Mouse (Mus musculus) liver, embryonic 13.5 days (tissue): ENCODE data around the gene Fam222a. TPM values are rescaled to one million over a fixed set of nuclear protein-coding genes. Genes with fewer than 3 reads are reported as not detected.

Experiments used
- ATAC-seq: fragments of 200-750 bp; cut with Nextera tagmentation; 2 replicates; pipeline ENCODE4 v1.8.0; 2017; ENCODE audit warnings: low read depth, mild to moderate bottlenecking, moderate number of reproducible peaks, moderate library complexity
- DNase-seq: peaks from one replicate; pipeline ENCODE4 v3.0.0; 2022
- H3K27ac ChIP-seq: fragments of 300-500 bp; sonication (generic); 2 replicates; pipeline ENCODE4 v1.5.1; 2015; ENCODE audit warnings: moderate library complexity, mild to moderate bottlenecking, inconsistent platforms
- H3K27me3 ChIP-seq: fragments of 300-500 bp; sonication (generic); 2 replicates; pipeline ENCODE4 v1.6.1; 2015; ENCODE audit warnings: mild to moderate bottlenecking, inconsistent platforms
- H3K36me3 ChIP-seq: fragments of 300-500 bp; sonication (generic); 2 replicates; pipeline ENCODE4 v1.6.1; 2015; ENCODE audit warnings: mild to moderate bottlenecking, inconsistent platforms
- H3K4me1 ChIP-seq: fragments of 300-500 bp; sonication (generic); replicated peaks from 2 replicates; pipeline ENCODE4 v1.6.1; 2015; ENCODE audit warnings: inconsistent platforms
- H3K4me2 ChIP-seq: fragments of 300-500 bp; sonication (generic); 2 replicates; pipeline ENCODE4 v1.6.1; 2015; ENCODE audit warnings: inconsistent platforms, mild to moderate bottlenecking, moderate library complexity
- H3K4me3 ChIP-seq: fragments of 300-500 bp; sonication (generic); replicated peaks from 2 replicates; pipeline ENCODE4 v1.5.1; 2015; ENCODE audit warnings: mild to moderate bottlenecking, inconsistent platforms
- H3K9ac ChIP-seq: fragments of 300-500 bp; sonication (generic); 2 replicates; pipeline ENCODE4 v1.6.1; 2015; ENCODE audit warnings: mild to moderate bottlenecking, inconsistent platforms
- H3K9me3 ChIP-seq: fragments of 300-500 bp; sonication (generic); replicated peaks from 2 replicates; pipeline ENCODE4 v1.6.1; 2016; ENCODE audit warnings: inconsistent platforms
- WGBS: fragments of 180-500 bp; shearing (Covaris S2); methylation state at CpG from one replicate; pipeline ENCODE4 v1.1.7; 2015; ENCODE audit not compliant: insufficient replicate concordance; 5-methylcytosine and 5-hydroxymethylcytosine counted together
- polyA plus RNA-seq: library from polyadenylated mRNA; unstranded; fragments of >200 nt; fragmentation: Nextera tagmentation; extraction: Ambion mirVana; gene quantifications from 2 replicates; pipeline ENCODE4 v1.2.1, GENCODE M21; 2015

Fam222a gene
- polyA plus RNA-seq, 1 experiment from 2014 or later: 0.58 TPM

GRCm38 (mm10) chr5:114640809-114641208, 73.0 kb downstream of the Fam222a start:
- no peak overlapping the region for H3K4me2 ChIP-seq
- no peak overlapping the region for H3K27ac ChIP-seq
- no peaks in the 10 kb centered on the region for H3K9me3 ChIP-seq
- peaks cover 21% of the 10 kb centered on the region for H3K27me3 ChIP-seq
- H3K4me3 ChIP-seq: no peak overlapping the region
- H3K9ac ChIP-seq: no peak overlapping the region
- ATAC-seq (no peak), DNase-seq (no peak)
- H3K36me3 ChIP-seq: no peaks in the 10 kb centered on the region
- H3K4me1 ChIP-seq: peaks cover 16% of the 10 kb centered on the region
- 65% methylated on average over 10 of the region's 10 CpGs for WGBS

- Histone ChIP-seq H3K4me2 (no peak overlapping the region), H3K4me1 (peaks cover 28% of the 10 kb centered on the region)
These were observed 77.1 kb downstream of the Fam222a start for GRCm38 (mm10) chr5:114644918-114645317.

GRCm38 (mm10) chr5:114645916-114646315, 78.1 kb downstream of the Fam222a start:
- H3K4me3 ChIP-seq: no peak overlapping the region
- peaks cover 9% of the 10 kb centered on the region; the same call in 1 of the 2 replicates for H3K27me3 ChIP-seq
- H3K4me2 ChIP-seq: no peak overlapping the region
- ATAC-seq (no peak), DNase-seq (no peak)
- no peaks in the 10 kb centered on the region for H3K36me3 ChIP-seq
- H3K27ac ChIP-seq: no peak overlapping the region
- H3K9me3 ChIP-seq: no peaks in the 10 kb centered on the region
- 71% methylated on average over 5 of the region's 5 CpGs for WGBS
- peaks cover 37% of the 10 kb centered on the region for H3K4me1 ChIP-seq
- H3K9ac ChIP-seq: no peak overlapping the region

More at GRCm38 (mm10) chr5:114644918-114645317, 77.1 kb downstream of the Fam222a start:
- Histone ChIP-seq H3K27ac (no peak overlapping the region), H3K27me3 (peaks cover 16% of the 10 kb centered on the region), H3K36me3 (no peaks in the 10 kb centered on the region), H3K9me3 (no peaks in the 10 kb centered on the region), H3K4me3 (no peak overlapping the region), H3K9ac (no peak overlapping the region)
- ATAC-seq: peak; percentile 41; the same call in 1 of the 2 replicates
- DNase-seq: no peak
- 9% methylated on average over 6 of the region's 6 CpGs for WGBS

- Histone ChIP-seq H3K9ac (peak overlapping the region; percentile 56), H3K4me1 (peaks cover 42% of the 10 kb centered on the region), H3K27ac (peak overlapping the region; percentile 12; the same call in 1 of the 2 replicates), H3K36me3 (no peaks in the 10 kb centered on the region), H3K4me3 (peak overlapping the region; percentile 40), H3K9me3 (no peaks in the 10 kb centered on the region), H3K4me2 (peak overlapping the region; percentile 67), H3K27me3 (0 out of 2 replicates have a peak, but pooled peaks cover 7% of the 10 kb centered on the region)
- 1% methylated on average over 27 of the region's 27 CpGs for WGBS
- ATAC-seq (peak; percentile 63), DNase-seq (peak; percentile 45)
These were observed 79.6 kb downstream of the Fam222a start for GRCm38 (mm10) chr5:114647211-114647974.

GRCm38 (mm10) chr5:114648728-114649311, 81.0 kb downstream of the Fam222a start:
- H3K9ac ChIP-seq: no peak overlapping the region
- H3K4me2 ChIP-seq: no peak overlapping the region
- no peaks in the 10 kb centered on the region for H3K9me3 ChIP-seq
- H3K27ac ChIP-seq: no peak overlapping the region
- no peak for DNase-seq
- H3K4me3 ChIP-seq: no peak overlapping the region
- H3K36me3 ChIP-seq: no peaks in the 10 kb centered on the region
- 0 out of 2 replicates have a peak, but pooled peaks cover 4% of the 10 kb centered on the region for H3K27me3 ChIP-seq
- peaks cover 42% of the 10 kb centered on the region for H3K4me1 ChIP-seq
- no peak for ATAC-seq
- WGBS: 74% methylated on average over 11 of the region's 11 CpGs

- peaks cover 23% of the 10 kb centered on the region for H3K27me3 ChIP-seq
- peaks cover 32% of the 10 kb centered on the region for H3K4me1 ChIP-seq
- H3K36me3 ChIP-seq: no peaks in the 10 kb centered on the region
- DNase-seq (no peak), ATAC-seq (no peak)
- H3K9me3 ChIP-seq: no peaks in the 10 kb centered on the region
- no peak overlapping the region for H3K4me2 ChIP-seq
- H3K27ac ChIP-seq: no peak overlapping the region
- no peak overlapping the region for H3K9ac ChIP-seq
- WGBS: 43% methylated on average over 14 of the region's 14 CpGs
- H3K4me3 ChIP-seq: no peak overlapping the region
These were observed 83.2 kb downstream of the Fam222a start for GRCm38 (mm10) chr5:114651002-114651401.

- ATAC-seq (no peak), DNase-seq (no peak)
- H3K36me3 ChIP-seq: no peaks in the 10 kb centered on the region
- no peak overlapping the region for H3K27ac ChIP-seq
- peaks cover 28% of the 10 kb centered on the region for H3K27me3 ChIP-seq
- H3K4me2 ChIP-seq: no peak overlapping the region
- no peaks in the 10 kb centered on the region for H3K9me3 ChIP-seq
- no peak overlapping the region for H3K4me3 ChIP-seq
- WGBS: 38% methylated on average over 3 of the region's 3 CpGs
- peaks cover 32% of the 10 kb centered on the region for H3K4me1 ChIP-seq
- no peak overlapping the region for H3K9ac ChIP-seq
These were observed 83.6 kb downstream of the Fam222a start for GRCm38 (mm10) chr5:114651449-114651848.

- H3K36me3 ChIP-seq: no peaks in the 10 kb centered on the region
- H3K4me1 ChIP-seq: peaks cover 25% of the 10 kb centered on the region
- H3K9ac ChIP-seq: no peak overlapping the region
- H3K27me3 ChIP-seq: peaks cover 52% of the 10 kb centered on the region
- H3K9me3 ChIP-seq: no peaks in the 10 kb centered on the region
- DNase-seq (no peak), ATAC-seq (no peak)
- no peak overlapping the region for H3K4me2 ChIP-seq
- WGBS: 57% methylated on average over 14 of the region's 15 CpGs
- no peak overlapping the region for H3K27ac ChIP-seq
- H3K4me3 ChIP-seq: no peak overlapping the region
These were observed 86.0 kb downstream of the Fam222a start for GRCm38 (mm10) chr5:114653656-114654437.

GRCm38 (mm10) chr5:114655721-114656120, 87.9 kb downstream of the Fam222a start:
- no peak overlapping the region for H3K4me3 ChIP-seq
- no peak for ATAC-seq
- H3K4me2 ChIP-seq: no peak overlapping the region
- no peaks in the 10 kb centered on the region for H3K36me3 ChIP-seq
- peaks cover 14% of the 10 kb centered on the region for H3K4me1 ChIP-seq
- 74% methylated on average over 5 of the region's 5 CpGs for WGBS
- H3K27me3 ChIP-seq: peaks cover 70% of the 10 kb centered on the region
- no peaks in the 10 kb centered on the region for H3K9me3 ChIP-seq
- no peak for DNase-seq
- no peak overlapping the region for H3K27ac ChIP-seq
- H3K9ac ChIP-seq: no peak overlapping the region

GRCm38 (mm10) chr5:114656305-114656704, 88.5 kb downstream of the Fam222a start:
- H3K27me3 ChIP-seq: peaks cover 71% of the 10 kb centered on the region
- DNase-seq: no peak
- no peak overlapping the region for H3K9ac ChIP-seq

GRCm38 (mm10) chr5:114657426-114657825, 89.6 kb downstream of the Fam222a start:
- Histone ChIP-seq H3K4me1 (peaks cover 8% of the 10 kb centered on the region; the same call in 1 of the 2 replicates), H3K27me3 (peaks cover 66% of the 10 kb centered on the region), H3K4me2 (peak overlapping the region; percentile 64; the same call in 1 of the 2 replicates), H3K27ac (no peak overlapping the region), H3K9me3 (no peaks in the 10 kb centered on the region), H3K4me3 (no peak overlapping the region), H3K36me3 (no peaks in the 10 kb centered on the region), H3K9ac (no peak overlapping the region)
- ATAC-seq (no peak), DNase-seq (no peak)
- 38% methylated on average over 10 of the region's 10 CpGs for WGBS

More at GRCm38 (mm10) chr5:114656305-114656704, 88.5 kb downstream of the Fam222a start:
- Histone ChIP-seq H3K36me3 (no peaks in the 10 kb centered on the region), H3K9me3 (no peaks in the 10 kb centered on the region), H3K27ac (no peak overlapping the region), H3K4me1 (peaks cover 8% of the 10 kb centered on the region), H3K4me2 (no peak overlapping the region), H3K4me3 (no peak overlapping the region)
- ATAC-seq: no peak
- WGBS: 69% methylated on average over 7 of the region's 7 CpGs
